Mouse (Mus musculus) fibroblast of lung, adult 2 months (primary cell): Measurements from ENCODE around the gene Nxph4.
A peak's percentile ranks its signal among the peaks of the same experiment; 100 is the strongest.

Source experiments
- DNase-seq: peaks from one replicate; pipeline ENCODE4 v3.0.0-alpha.2; 2011; ENCODE audit warnings: low read depth

Gene Nxph4

DNA sequence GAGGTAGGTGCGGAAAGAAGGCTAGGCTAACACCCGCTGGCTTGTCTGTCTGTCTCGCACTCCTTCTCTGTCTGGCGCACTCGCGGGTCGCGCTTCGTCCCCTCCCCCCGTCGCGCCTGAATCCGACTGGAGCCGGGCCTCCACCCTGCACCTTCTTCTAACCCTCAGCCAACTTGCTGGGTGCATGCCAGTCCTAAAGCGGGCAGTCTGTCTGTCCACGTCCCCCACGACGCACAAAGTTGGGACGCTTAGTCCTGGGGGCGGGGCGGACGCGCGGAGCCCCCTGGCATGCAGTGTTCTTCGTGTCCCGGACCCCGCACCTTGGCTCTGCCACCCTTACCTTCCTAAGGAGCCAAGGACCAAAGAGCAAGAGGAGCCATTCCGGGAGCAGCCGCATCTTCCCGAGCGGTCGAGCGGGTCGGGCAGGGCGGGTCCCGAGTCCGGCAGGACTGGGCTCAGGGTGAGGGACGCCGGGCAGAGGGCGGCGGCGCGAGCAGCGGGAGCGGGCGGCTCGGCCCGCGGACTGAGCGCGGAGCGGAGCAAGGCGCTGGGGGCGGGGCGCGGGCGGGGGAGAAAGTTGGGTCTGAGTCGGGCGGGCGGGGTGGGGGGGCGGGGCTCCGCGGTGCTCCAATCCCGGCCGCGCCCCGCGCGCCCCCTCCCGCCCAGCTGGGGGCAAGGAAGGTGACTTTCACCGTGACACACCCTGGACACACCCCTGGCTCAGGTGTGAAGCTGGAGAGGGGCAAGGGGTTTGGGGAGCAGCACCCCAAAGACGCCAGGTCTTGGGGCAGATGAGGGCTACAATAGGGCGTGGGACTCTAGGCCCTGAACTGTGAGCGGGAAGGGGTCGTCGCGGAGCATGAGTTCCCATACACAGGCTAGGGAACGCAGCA, at the start of gene Nxph4:
Gene Nxph4 (minus strand): TSS at position 524 of the 893 bp plus-strand sequence.
- DNase-seq = no peak

DNA sequence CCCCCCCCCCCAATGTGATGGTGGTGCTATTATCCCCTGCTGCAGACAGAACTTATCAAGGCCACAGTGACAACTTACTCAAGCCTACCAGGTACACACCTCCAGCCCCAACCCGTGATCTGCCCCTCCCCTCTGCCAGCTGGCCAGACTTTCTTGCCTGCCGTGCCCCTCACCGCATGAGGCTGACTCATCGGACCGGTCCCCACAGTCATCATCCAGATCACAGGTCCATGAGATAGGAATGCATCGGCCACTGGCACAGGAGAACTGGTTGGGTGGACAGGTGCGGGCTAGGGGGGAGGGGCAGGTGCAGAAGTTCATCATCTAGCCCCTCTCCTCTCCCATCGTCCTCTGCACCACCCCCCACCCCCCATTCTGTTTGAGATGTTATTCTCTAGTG, 49.3 kb upstream of the Nxph4 start:
- no peak for DNase-seq

DNA sequence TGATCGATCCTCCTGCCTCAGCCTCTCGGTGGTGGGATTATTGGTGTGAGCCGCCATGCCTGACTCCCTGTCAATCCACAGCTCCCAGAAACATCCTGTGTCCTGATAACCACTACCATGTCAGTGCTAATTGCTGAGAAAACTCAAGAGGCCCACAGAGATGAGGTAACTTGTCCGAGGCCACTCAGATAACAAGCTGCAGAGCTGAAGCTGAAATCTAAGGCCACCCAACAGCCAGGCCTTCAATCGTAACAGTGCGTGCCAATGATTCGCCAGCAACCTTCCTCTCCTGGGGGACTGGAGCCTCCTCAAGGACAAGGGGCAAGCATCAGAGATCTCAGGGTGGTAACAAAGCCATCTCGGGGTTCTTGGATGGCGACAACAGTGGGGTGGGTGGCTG, 46.9 kb upstream of the Nxph4 start:
- no peak for DNase-seq

DNA sequence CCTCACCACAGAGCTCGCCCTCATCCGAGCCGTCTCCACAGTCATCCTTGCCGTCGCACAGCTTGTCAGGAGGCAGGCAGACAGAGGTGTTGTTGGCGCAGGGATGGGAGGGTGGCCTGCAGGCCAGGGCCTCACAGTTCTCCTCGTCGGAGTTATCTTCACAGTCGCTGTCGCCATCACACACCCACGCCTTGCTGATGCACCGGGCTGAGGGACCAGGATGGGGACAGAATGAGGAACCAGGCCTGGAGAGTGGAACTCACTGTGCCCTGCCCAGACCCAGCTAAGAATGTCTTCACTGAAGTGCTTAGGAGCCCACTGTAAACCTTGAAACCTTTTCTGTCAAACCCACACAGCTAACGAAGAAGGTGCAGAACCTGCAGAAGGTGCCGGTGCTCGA, 43.6 kb upstream of the Nxph4 start:
- no peak for DNase-seq

DNA sequence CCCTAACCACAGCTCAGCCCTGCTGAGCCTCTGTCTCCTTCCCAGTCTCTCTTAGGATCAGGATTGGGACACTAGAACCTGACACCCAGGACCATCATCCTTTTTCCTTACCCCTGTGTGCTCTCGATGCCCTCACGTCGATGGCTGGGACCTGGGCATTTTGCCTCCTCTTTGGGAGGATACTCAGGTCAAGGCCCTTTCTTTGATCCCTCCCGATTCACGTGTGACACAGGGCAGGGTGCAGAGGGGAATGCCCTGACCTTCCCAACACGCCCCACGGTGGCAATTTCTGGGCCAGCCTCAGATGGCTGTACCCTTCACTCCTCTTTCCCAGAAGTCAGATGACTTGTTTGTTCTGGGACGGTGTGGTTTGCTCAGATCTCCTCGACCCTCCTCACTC, 42.8 kb upstream of the Nxph4 start:
- DNase-seq = no peak

DNA sequence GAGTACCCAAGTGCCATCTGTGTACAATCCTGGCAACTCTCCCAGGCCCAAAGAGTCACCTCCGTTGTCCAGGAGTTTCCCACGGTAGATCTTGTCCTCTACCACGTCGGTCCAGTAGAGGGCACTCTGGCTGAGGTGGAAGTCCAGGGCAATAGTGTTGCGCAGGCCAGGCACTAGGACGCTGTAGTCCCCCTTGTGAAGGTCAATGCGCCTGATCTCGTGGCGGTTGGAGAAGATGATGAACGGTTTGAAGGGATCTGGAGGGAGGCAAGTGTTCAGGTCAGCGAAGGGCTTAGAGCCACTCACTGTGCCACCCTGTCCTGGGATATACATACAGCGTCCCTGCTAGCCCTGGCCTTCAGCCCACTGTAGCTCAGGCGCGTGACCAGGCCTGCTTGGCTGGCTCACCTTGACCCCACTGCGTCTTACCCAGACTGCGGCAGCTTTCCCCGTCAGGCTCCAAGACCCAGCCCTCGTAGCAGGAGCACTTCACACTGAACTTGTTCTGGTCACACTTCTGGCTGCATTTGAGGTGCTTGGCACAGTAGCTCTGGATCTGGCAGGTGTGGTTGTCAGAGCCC, 42.1 kb upstream of the Nxph4 start:
- no peak for DNase-seq

DNA sequence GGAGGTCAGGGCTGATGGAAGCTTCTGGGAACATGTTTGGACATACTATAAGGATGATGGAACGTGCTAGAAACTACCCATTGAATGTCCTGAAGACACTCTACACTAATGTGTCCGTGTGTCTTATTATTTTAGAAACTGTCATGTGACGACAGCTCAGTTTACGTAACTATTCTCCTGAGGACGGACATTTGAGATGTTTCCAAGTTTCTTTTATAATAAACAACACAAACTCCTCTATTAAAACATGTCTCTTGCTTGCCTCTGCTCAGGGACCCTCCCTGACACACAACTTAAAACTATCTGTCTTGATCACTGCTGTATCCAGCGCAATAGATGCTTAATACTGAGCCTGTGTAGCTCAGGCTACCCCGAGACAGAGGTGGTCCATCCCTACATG, 41.4 kb upstream of the Nxph4 start:
- DNase-seq = no peak

DNA sequence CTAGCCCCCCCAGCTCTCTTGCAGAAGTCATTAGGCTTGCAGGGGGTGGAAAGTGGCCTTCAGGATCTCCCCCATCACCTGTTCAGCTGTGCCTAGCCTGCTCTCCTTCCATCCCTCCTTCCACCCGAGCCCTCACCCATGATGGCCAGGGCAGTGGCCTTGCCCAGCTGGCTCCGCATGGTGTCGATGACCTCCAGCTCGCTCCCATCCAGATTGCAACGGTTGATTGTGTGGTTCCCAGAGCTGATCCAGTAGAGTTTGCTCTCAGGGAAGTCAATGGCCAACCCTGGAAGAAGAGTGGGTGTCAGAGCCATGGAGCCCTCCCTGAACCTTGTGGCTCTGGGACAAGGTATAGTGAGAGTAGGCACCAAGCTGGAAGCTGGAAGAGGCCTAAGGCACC, 37.9 kb upstream of the Nxph4 start:
- no peak for DNase-seq

DNA sequence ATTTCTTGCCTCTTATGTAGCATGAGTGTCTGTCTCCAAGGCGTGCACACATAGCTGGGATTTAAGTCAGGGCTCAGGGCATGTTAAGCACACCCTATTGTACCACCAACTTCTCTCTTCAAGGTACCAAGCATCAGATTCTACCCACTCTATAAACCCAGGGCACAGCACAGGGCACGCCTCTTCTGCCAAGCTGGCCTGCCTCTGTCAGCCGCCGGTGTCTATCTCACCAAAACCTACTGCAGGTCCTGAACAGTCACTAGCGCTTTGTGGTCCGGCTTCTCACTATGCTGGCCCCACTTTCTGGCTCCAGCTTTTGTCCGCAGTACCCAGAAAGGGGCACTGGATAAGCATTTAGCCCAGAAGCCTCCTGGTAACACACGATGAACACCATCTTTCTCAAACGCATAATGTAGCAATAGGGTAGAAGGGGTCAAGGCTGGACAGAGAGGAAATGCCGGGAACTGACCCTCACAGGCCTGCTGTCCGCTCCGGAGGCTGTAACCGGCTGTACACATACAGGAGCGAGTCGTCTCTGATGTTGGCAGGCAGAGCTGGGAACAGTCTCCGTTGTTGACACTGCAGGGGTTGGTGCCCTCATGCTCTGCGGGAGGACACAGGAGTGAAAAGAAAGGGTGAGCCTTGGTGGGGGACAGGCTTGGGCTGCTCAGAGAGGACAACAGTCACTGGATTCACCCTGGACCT, 36.7 kb upstream of the Nxph4 start:
- DNase-seq = no peak

DNA sequence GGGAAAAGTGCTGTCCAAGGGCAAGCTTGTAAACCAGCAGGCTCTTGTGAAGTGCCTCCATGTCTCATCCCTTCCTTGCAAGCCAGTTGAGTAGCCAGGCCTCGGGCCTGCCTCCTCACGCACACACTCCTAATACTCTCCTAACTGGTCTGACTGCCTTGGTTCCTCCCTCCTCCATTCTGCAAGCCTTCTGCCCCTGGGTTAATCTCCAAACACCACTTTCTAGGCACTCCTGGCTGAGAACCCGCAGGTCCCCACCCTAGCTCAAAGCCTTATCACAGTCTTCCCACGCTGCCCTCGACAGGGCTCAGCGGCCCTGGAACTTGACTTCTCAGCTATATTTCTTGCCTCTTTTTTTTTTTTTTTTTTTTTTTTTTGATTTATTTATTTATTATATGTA, 36.0 kb upstream of the Nxph4 start:
- DNase-seq = no peak

DNA sequence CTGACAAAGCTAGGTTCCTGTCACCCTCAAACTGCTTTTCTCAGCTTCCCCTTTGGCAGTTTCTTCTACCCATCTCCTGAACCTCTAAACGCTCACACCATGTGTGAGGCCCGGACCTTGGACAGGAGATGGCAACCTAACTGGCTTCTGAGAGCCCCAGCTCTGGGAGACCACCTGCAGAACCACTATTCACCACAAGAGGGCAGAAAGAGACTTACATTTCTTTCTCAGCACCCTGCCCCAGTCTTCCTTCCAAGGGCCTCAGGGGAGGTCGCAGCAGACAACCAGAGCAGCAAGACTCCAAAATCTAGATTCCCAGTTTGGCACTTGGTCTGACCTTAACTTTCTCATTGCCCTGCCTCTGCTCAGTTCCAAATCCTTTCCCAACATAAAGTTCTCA, 35.1 kb upstream of the Nxph4 start:
- DNase-seq = peak; percentile 44

DNA sequence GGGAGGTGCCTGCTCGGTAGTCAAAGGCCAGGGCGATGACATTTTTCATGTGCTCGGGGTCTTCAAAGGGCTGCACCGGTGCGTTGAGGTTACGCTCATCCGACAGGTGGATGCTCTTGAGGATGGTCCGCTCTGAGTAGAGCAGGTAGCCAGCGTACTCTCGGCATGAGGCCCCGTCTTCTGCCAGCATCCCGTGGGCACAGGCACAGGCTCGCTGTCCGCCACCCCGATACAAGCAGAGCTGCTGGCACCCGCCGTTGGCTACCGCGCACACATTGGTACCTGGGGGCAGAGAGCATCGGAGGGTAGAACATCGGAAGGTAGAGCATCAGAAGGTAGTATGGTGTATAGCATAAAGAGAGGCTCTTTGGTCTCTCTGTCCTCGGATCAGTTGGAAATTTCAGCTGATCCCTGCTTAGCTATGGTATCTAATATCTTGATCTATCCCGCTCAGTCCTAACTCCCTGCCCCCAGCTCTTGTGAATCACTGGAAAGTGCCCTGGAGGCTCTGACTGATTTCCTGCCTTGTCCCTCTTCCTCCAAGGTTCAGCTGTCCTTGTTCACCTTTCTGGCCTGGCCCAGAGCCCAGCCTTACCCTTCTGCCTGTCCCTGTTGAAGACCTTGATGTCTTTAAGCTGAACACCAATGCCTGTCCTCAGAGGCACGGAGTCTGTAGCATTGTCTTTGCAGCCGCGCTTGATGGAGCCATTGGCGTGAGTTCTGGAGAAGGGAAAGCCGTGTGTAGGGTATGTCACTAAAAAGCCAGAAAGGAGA, 32.4 kb upstream of the Nxph4 start:
- no peak for DNase-seq

DNA sequence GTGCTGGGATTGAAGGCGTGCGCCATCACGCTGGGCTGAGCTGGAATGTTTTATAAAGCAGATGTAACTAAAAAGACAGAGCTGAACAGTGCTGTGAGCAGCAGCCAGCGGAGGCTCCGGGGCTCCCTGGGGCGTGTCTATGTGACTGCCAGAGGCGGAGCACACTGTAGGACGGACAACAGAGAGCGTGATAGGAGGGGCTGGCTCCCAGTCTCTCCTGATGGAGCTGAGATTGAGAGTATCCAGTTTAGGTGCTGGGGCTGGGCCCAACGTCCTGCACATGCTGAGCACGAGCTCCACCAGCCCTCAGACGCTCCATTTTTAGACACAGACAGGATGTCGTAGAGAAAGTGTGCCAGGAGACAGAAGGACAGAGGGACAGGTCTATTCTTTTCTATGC, 29.9 kb upstream of the Nxph4 start:
- no peak for DNase-seq

DNA sequence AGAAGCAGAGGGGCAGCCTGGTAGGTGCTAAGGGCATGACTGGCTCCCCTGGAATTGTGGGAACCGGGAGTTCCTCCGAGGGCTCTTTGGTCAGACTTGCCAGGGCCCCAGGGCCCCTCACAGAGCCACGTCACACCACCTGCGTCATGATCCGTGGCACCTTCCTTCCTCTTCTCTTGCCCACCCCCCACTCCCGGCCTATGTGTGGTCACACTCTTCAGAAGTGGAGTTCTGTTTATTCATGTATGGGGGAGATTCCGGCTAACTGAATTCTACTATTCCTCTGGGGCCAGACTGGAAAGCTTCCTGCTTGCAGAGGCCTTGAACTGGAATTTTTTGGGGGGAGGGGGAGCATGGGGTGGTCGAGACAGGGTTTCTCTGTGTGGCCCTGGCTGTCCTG, 29.5 kb upstream of the Nxph4 start:
- DNase-seq = no peak

DNA sequence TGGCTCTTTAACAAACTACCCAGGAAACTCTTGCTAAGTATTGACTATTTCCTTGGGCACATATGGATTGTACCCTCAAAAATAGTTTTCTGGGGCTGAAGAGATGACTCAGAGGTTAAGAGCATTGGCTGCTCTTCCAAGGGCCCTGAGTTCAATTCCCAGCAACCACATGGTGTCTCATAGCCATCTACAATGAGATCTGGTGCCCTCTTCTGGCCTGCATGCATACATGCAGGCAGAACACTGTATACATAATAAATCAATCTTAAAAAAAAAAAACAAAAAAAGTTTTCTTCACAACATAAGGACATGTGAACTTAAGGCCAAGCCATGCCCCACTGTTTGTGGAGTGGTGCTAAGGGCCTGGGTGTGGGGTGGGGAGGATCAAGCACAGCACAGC, 26.8 kb upstream of the Nxph4 start:
- no peak for DNase-seq

DNA sequence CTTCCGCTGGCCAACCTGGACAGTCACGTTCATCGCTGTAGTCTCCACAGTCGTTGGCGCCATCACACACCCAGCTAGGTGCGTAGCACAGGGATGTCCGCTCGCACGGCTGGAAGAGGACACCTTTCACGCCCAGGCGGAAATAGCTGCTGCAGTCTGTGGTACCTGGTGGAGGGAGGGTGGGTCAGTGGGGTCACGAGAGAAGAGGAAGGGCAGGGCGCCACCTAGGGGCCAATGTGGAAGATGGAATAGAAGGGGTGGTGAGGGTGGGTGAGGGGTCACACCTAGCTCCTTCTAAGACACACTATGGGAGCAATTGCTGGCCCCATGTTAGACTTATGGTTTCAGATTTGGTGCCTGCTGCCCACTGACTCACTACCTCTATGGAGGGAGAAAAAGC, 23.0 kb upstream of the Nxph4 start:
- no peak for DNase-seq

DNA sequence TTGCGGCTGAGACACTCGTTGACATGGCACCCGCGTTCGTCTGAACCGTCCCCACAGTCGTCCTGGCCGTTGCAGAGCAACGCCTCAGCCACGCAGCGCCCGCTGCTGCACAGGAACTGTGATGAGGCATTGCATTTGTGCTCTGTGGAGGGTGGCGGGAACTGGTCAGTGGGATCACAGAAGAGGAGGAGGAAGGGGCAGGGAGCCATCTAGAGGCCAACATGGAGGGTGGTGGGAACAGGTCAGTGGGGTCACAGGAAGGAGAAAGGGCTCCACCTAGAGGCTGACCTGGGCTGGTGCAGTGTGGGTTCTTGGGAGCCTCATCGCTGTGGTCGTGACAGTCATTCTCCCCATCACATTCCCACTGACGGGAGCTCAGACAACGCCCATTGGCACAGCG, 21.3 kb upstream of the Nxph4 start:
- DNase-seq = no peak

DNA sequence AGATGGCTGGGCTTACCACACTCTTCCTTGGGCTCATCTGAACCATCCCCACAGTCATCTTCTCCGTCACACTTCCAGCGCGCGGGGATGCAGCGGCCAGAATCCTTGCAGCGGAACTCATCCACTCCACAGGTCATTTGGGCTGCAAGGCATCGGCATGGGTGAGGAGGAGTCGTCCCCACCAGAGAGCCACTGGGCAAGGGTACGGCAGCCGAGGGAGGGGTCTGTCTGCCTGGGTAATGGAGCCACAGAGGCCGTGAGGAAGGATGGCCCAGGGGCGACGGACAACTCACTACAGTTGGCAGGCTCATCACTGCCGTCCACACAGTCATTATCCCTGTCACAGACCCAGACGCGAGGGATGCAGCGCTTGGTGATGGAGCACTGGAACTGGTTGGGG, 15.5 kb upstream of the Nxph4 start:
- DNase-seq = no peak

DNA sequence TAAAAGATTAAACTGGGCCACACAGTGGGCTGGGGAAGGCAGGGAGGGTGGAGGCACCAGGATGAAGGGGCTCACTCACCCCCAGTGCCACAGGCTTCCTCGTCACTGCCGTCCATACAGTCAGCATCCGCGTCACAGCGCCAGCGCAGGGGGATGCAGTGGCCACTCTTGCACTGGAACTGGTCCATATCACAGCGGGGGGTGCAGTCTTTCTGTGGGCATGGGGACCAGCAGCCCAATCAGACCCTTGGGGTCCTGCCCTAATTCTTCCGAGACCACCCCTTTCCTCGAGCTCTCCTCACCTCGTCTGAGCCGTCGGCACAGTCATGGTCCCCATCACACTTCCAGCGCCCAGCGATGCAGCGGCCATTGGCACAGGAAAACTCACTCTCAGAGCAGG, 13.9 kb upstream of the Nxph4 start:
- DNase-seq = no peak

DNA sequence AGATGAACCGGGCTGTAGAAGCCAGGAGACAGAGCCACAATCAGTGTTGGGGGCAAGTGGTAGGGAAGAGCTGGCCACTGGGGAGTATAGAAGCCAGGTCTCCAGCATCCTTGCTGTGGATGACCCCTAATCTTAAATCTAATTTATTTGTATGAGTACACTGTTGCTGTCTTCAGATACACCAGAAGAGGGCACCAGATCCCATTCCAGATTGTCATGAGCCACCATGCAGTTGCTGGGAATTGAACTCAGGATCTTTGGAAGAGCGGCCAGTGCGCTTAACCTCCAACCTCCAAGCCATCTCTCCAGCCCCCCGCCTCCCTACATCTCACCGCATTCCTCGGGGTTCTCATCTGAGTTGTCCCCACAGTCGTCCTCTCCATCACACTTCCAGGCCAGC, 12.1 kb upstream of the Nxph4 start:
- no peak for DNase-seq

DNA sequence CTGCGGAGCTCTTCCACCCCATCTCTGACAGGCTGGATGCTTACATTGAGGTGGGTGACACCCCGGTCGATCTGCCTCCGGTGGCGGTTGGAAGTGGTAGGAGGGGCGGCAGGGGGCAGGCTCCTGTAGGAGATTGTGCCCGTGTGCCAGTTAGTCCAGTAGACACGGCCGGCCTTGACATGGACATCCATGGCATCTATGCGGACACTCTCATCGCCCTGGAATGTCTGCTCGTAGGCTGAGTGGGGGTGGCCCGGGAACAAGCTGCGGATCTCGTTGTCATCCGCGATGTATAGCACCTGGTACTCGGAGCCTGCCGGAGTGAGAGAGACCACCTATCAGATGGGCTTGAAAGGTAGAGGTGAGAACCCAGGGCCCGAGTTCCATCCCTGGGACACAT, 10.0 kb upstream of the Nxph4 start:
- DNase-seq = no peak

DNA sequence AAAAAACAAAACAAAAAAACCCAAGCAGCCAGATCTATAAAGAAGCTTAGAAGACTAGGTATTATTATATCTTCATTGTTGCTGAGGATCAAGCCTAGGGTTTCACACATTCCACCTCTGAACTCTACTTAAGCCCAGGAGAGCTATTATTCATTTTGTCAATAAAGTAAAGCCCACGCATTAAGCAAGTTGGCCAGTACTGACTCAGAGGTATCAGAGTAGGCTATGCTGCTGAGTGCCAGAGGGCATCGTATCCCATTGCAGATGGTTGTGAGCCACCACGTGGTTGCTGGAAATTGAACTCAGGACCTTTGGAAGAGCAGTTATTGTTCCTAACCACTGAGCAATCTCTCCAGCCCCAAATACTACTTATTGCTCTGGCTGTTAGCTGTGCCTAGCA, 9.6 kb upstream of the Nxph4 start:
- DNase-seq = no peak

DNA sequence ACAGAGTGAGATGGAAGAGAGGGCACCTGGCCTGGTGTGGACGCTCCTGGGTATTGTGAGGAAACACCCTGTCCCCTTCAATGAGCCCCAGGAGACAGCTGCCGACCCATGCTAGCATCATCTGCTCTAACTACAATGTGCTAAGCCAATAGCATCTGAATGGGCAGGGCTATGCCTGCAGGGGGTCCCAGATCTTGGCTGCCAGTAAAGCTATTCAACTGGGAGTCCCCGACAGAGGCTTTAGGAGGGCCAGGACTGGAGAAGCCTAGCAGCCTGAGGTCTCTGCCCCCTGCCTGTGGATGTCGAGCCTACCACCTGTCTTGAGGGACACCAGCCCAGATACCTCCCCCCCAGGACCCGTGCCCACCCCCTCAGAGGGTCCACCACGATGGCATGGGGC, 8.4 kb upstream of the Nxph4 start:
- DNase-seq = no peak
